ENCODE assay signal across 23 mouse cellular contexts in genomic region chr2:49482146-49482545, GRCm38 (mm10). TPM values are rescaled to one million over a fixed set of nuclear protein-coding genes. Genes with fewer than 3 reads are reported as not detected.
DNase-seq lines count a peak whose midpoint lies in the region; ATAC-seq and TF ChIP-seq lines count a peak whose summit lies in the region.
"Had no signal": no experiment of that assay in that cellular context is flagged by ENCODE, and none has a peak within 500 bp of the region (broad histone marks: within the 10 kb centered on the region; RNA-seq: fewer than 3 reads in every experiment).

No protein-coding gene starts in this region.

- H3K27ac ChIP-seq in kidney, embryonic 15.5 days: no peak overlapping the region
- no peak overlapping the region for H3K27ac ChIP-seq in left cerebral cortex, adult 2 months
- H3K27ac ChIP-seq in kidney, embryonic 16.5 days (ENCODE audit: low read length): no peak overlapping the region
- H3K27ac ChIP-seq: forebrain, embryonic 10.5 days; heart, embryonic 13.5 days; liver, embryonic 15.5 days; midbrain, embryonic 13.5 days had no signal

- no peak overlapping the region for H3K4me2 ChIP-seq in kidney, embryonic 15.5 days
- no peak overlapping the region for H3K4me2 ChIP-seq in kidney, embryonic 16.5 days (replicated peaks; ENCODE audit: low read depth, low read length)
- H3K4me2 ChIP-seq: heart, embryonic 13.5 days; liver, embryonic 15.5 days; midbrain, embryonic 13.5 days had no signal

- 0 out of 2 replicates have a peak, but pooled peaks have one; percentile 43 for ATAC-seq in kidney, embryonic 15.5 days (replicated peaks; ENCODE audit: low FRiP score)
- peak; percentile 36 for ATAC-seq in activated CD4-positive, CD25-positive, alpha-beta regulatory T cell, adult 4 months
- no peak for ATAC-seq in kidney, embryonic 16.5 days (ENCODE audit: low FRiP score, low TSS enrichment)
- ATAC-seq: forebrain, postnatal 0 days; midbrain, embryonic 13.5 days had no signal

- no peaks in the 10 kb centered on the region for H3K36me3 ChIP-seq in kidney, embryonic 15.5 days
- no peaks in the 10 kb centered on the region for H3K36me3 ChIP-seq in kidney, embryonic 16.5 days (ENCODE audit: insufficient read depth, low read length)
- H3K36me3 ChIP-seq: heart, embryonic 13.5 days; liver, embryonic 15.5 days; midbrain, embryonic 13.5 days had no signal

- no peaks in the 10 kb centered on the region for H3K27me3 ChIP-seq in kidney, embryonic 15.5 days
- no peaks in the 10 kb centered on the region for H3K27me3 ChIP-seq in kidney, embryonic 16.5 days (ENCODE audit: insufficient read depth, low read length)
- H3K27me3 ChIP-seq: heart, embryonic 13.5 days; liver, embryonic 15.5 days; midbrain, embryonic 13.5 days had no signal

- intact Hi-C loops in left cerebral cortex, adult 2 months (cut with DNase I): no loop called here

- H3K4me3 ChIP-seq in kidney, embryonic 15.5 days (replicated peaks): no peak overlapping the region
- H3K4me3 ChIP-seq in left cerebral cortex, adult 2 months: no peak overlapping the region
- no peak overlapping the region for H3K4me3 ChIP-seq in kidney, embryonic 16.5 days (ENCODE audit: low read length)
- H3K4me3 ChIP-seq: forebrain, embryonic 10.5 days; heart, embryonic 13.5 days; liver, embryonic 15.5 days; midbrain, embryonic 13.5 days had no signal

- H3K9ac ChIP-seq in kidney, embryonic 15.5 days: no peak overlapping the region
- no peak overlapping the region for H3K9ac ChIP-seq in kidney, embryonic 16.5 days (replicated peaks; ENCODE audit: low read length)
- H3K9ac ChIP-seq: forebrain, postnatal 0 days; heart, embryonic 13.5 days; liver, embryonic 15.5 days; midbrain, embryonic 13.5 days had no signal

- H3K9me3 ChIP-seq in kidney, embryonic 15.5 days (replicated peaks): no peaks in the 10 kb centered on the region
- no peaks in the 10 kb centered on the region for H3K9me3 ChIP-seq in kidney, embryonic 16.5 days (ENCODE audit: low read length)
- H3K9me3 ChIP-seq: G1E; heart, embryonic 13.5 days; liver, embryonic 15.5 days; midbrain, embryonic 13.5 days had no signal

- no peak for TF ChIP-seq CTCF in left cerebral cortex, adult 2 months (IDR thresholded peaks at IDR 0.05)

- H3K4me1 ChIP-seq in kidney, embryonic 15.5 days: no peaks in the 10 kb centered on the region
- no peaks in the 10 kb centered on the region for H3K4me1 ChIP-seq in kidney, embryonic 16.5 days (ENCODE audit: insufficient read depth, low read length)
- H3K4me1 ChIP-seq: forebrain, embryonic 10.5 days; liver, embryonic 15.5 days; midbrain, embryonic 13.5 days had no signal

- DNase-seq in kidney, adult 11 months: no peak
- DNase-seq in lung, postnatal 10 days: peak; percentile 68
- peak; percentile 29 for DNase-seq in naive thymus-derived CD4-positive, alpha-beta T cell, adult 2 months (ENCODE audit: low read depth)
- DNase-seq in left cerebral cortex, adult 2 months (ENCODE audit: extremely low spot score in 1 of 2, low spot score in 2 of 2): no peak
- no peak for DNase-seq in heart, adult 9 months (ENCODE audit: low spot score in 2 of 2)
- DNase-seq: adrenal gland, postnatal 14 days; cerebellum, adult 9-11 months; forebrain, postnatal 0 days; gastrocnemius, postnatal 14 days; heart, adult 11 months; heart, postnatal 14 days; kidney, adult 18-20 months; kidney, postnatal 14 days; layer of hippocampus, postnatal 36 days; spleen, adult 18-20 months had no signal

RNA-seq across cellular contexts. Expression of gene Epc2, which starts 30.9 kb away (rescaled TPM):
- 6.8 and 7.9 TPM in 2 replicates for polyA plus RNA-seq in kidney, embryonic 15.5 days (2015; fragmentation: Nextera tagmentation; extraction: Ambion mirVana)
- 1 to 10 TPM; 7.0 TPM for polyA plus RNA-seq in activated CD4-positive, CD25-positive, alpha-beta regulatory T cell, adult 4 months (2017; shearing (Covaris generic))
- 10 to 100 TPM; 56.7 to 61.6 TPM for total RNA-seq in left cerebral cortex, adult 2 months (2021)
- polyA plus RNA-seq in kidney, embryonic 16.5 days (2015; fragmentation: Nextera tagmentation; extraction: Ambion mirVana): 6.4 and 6.5 TPM in 2 replicates

Comparison
In these comparisons a context has a peak if more than half of its experiments do, and no peak if none do; other contexts are left out.
1. DNase-seq: peak in lung, postnatal 10 days (single experiment) and naive thymus-derived CD4-positive, alpha-beta T cell, adult 2 months (single experiment); none in kidney, adult 11 months (single experiment), left cerebral cortex, adult 2 months (0 of 2) and heart, adult 9 months (0 of 2).